Comparison of ENCODE assay signal across 8 mouse cellular contexts in the genomic region with DNA sequence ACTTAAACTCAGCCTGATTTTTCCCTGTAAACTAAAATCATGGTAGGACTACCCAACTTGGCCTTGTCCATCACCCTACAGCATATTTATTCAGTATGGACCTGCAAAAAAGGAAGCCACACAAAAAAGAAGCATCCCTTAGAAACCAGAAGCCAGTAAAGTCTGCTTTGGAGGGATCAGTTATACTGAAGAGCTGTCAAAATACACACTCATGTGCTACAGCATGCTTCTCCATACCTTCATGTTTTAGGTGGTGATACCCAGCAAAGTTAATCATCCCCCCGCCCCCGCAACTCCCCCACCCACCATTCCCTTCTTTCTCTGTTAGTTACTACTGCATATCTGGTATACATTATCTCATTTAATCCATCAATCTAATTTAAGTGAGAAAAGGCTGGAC. TPM values are rescaled to one million over a fixed set of nuclear protein-coding genes. Genes with fewer than 3 reads are reported as not detected.
A peak's percentile ranks its signal among the peaks of the same experiment; 100 is the strongest.
DNase-seq lines count a peak whose midpoint lies in the region; ATAC-seq lines count a peak whose summit lies in the region.

No protein-coding gene starts in this region.

- ATAC-seq in forebrain, embryonic 15.5 days (replicated peaks) = no peak
- ATAC-seq in liver, embryonic 16.5 days (ENCODE audit: low read depth) = no peak
- no peak for ATAC-seq in cerebellum, adult (ENCODE audit: insufficient number of reproducible peaks, low FRiP score, low TSS enrichment)

- H3K27me3 ChIP-seq in forebrain, embryonic 15.5 days = no peaks in the 10 kb centered on the region
- H3K27me3 ChIP-seq in liver, embryonic 16.5 days (ENCODE audit: control insufficient read depth, insufficient read depth, low read depth, low read length) = no peaks in the 10 kb centered on the region

- peaks cover 80% of the 10 kb centered on the region for H3K4me1 ChIP-seq in forebrain, embryonic 15.5 days
- H3K4me1 ChIP-seq in liver, embryonic 16.5 days (ENCODE audit: control insufficient read depth, low read depth, low read length) = peaks cover 61% of the 10 kb centered on the region

- peak overlapping the region; percentile 61 for H3K4me2 ChIP-seq in forebrain, embryonic 15.5 days (replicated peaks)
- H3K4me2 ChIP-seq in liver, embryonic 16.5 days (ENCODE audit: low read depth, low read length) = peak overlapping the region; percentile 89

- peak overlapping the region; percentile 94 for H3K27ac ChIP-seq in forebrain, embryonic 15.5 days (replicated peaks)
- H3K27ac ChIP-seq in liver, embryonic 16.5 days (ENCODE audit: low read length) = peak overlapping the region; percentile 92

- peak; percentile 38 for DNase-seq in cerebellum, adult 9-10 months
- no peak for DNase-seq in cerebellum, adult 18-20 months
- DNase-seq in A20 (ENCODE audit: low read depth, low spot score) = peak; percentile 56
- no peak for DNase-seq in urinary bladder, postnatal 4 days (ENCODE audit: low spot score in 2 of 2)
- DNase-seq in right cerebral cortex, postnatal 14 days = no peak

- whole genome bisulfite sequencing in forebrain, embryonic 15.5 days = 66% methylated on average over 2 of the region's 2 CpGs
- WGBS in liver, embryonic 16.5 days (ENCODE audit: insufficient replicate concordance) = 48% methylated on average over 2 of the region's 2 CpGs

- H3K9me3 ChIP-seq in forebrain, embryonic 15.5 days = no peaks in the 10 kb centered on the region
- H3K9me3 ChIP-seq in liver, embryonic 16.5 days (replicated peaks; ENCODE audit: control insufficient read depth, low read length) = no peaks in the 10 kb centered on the region

- peak overlapping the region; percentile 59 for H3K9ac ChIP-seq in forebrain, embryonic 15.5 days (replicated peaks)
- peak overlapping the region; percentile 79 for H3K9ac ChIP-seq in liver, embryonic 16.5 days (ENCODE audit: low read depth, low read length)

- H3K36me3 ChIP-seq in forebrain, embryonic 15.5 days = peaks cover 6% of the 10 kb centered on the region
- peaks cover 7% of the 10 kb centered on the region for H3K36me3 ChIP-seq in liver, embryonic 16.5 days (ENCODE audit: control insufficient read depth, insufficient read depth)

- peak overlapping the region; percentile 51 for H3K4me3 ChIP-seq in forebrain, embryonic 15.5 days
- H3K4me3 ChIP-seq in liver, embryonic 16.5 days (ENCODE audit: low read depth, low read length) = peak overlapping the region; percentile 82

RNA-seq across cellular contexts. Expression of a gene that starts 16.5 kb away (rescaled TPM):
- 198 and 206 TPM in 2 replicates for polyA plus RNA-seq in forebrain, embryonic 15.5 days (2015; fragmentation: Nextera tagmentation; extraction: Ambion mirVana)
- polyA plus RNA-seq in liver, embryonic 16.5 days (2015; fragmentation: Nextera tagmentation; extraction: Ambion mirVana) = 32.5 and 35.2 TPM in 2 replicates

Comparison
In these comparisons a context has a peak if more than half of its experiments do, and no peak if none do; other contexts are left out.
1. DNase-seq: peak in cerebellum, adult 9-10 months (single experiment) and A20 (single experiment); none in cerebellum, adult 18-20 months (0 of 2), urinary bladder, postnatal 4 days (0 of 2) and right cerebral cortex, postnatal 14 days (single experiment).